Mouse (Mus musculus) intestine, embryonic 14.5 days (tissue): ENCODE data around the gene Sdr16c6. TPM values are rescaled to one million over a fixed set of nuclear protein-coding genes. Genes with fewer than 3 reads are reported as not detected.

Source experiments
- ATAC-seq: fragments of 200-750 bp; cut with Nextera tagmentation; replicated peaks from 2 replicates; pipeline ENCODE4 v1.8.0; 2017; ENCODE audit warnings: low read depth, moderate number of reproducible peaks, moderate TSS enrichment, moderate library complexity; ENCODE audit not compliant: low FRiP score, low TSS enrichment
- DNase-seq: peaks from one replicate; pipeline ENCODE4 v3.0.0-alpha.2; 2018; ENCODE audit warnings: low spot score
- H3K27ac ChIP-seq: fragments of 300-500 bp; sonication (generic); 2 replicates; pipeline ENCODE4 v1.5.1; 2014; ENCODE audit warnings: low read depth, mild to moderate bottlenecking, control low read depth
- H3K27me3 ChIP-seq: fragments of 300-500 bp; sonication (generic); replicated peaks from 2 replicates; pipeline ENCODE4 v1.6.1; 2014; ENCODE audit warnings: low read length, control low read depth; ENCODE audit not compliant: control insufficient read depth, insufficient read depth
- H3K36me3 ChIP-seq: fragments of 300-500 bp; sonication (generic); 2 replicates; pipeline ENCODE4 v1.6.1; 2014; ENCODE audit warnings: low read length, control low read depth; ENCODE audit not compliant: control insufficient read depth, insufficient read depth
- H3K4me1 ChIP-seq: fragments of 300-500 bp; sonication (generic); replicated peaks from 2 replicates; pipeline ENCODE4 v1.6.1; 2014; ENCODE audit warnings: low read length, control low read depth, mixed read lengths; ENCODE audit not compliant: control insufficient read depth, insufficient read depth
- H3K4me2 ChIP-seq: fragments of 300-500 bp; sonication (generic); 2 replicates; pipeline ENCODE4 v1.6.1; 2014; ENCODE audit warnings: low read length
- H3K4me3 ChIP-seq: fragments of 300-500 bp; sonication (generic); 2 replicates; pipeline ENCODE4 v1.5.1; 2014; ENCODE audit warnings: low read depth, low read length, control low read depth, mixed read lengths
- H3K9ac ChIP-seq: fragments of 300-500 bp; sonication (generic); 2 replicates; pipeline ENCODE4 v1.6.1; 2014; ENCODE audit warnings: mild to moderate bottlenecking, low read length
- H3K9me3 ChIP-seq: fragments of 300-500 bp; sonication (generic); 2 replicates; pipeline ENCODE4 v1.6.1; 2016; ENCODE audit warnings: low read length, control low read depth; ENCODE audit not compliant: control insufficient read depth
- WGBS: fragments of 180-500 bp; shearing (Covaris S2); extraction: QIAGEN DNeasy Blood & Tissue Kit; methylation state at CpG from one replicate; pipeline ENCODE4 v1.1.7; 2014; 5-methylcytosine and 5-hydroxymethylcytosine counted together
- polyA plus RNA-seq: library from polyadenylated mRNA; unstranded; fragments of >200 nt; fragmentation: Nextera tagmentation; extraction: Ambion mirVana; gene quantifications from 2 replicates; pipeline ENCODE4 v1.2.1, GENCODE M21; 2014

The Sdr16c6 gene
- 0.09 and 0.12 TPM in 2 replicates for polyA plus RNA-seq

- Histone ChIP-seq H3K9ac (no peak within 1 kb of the TSS), H3K27ac (no peak within 1 kb of the TSS), H3K4me1 (no peaks in the 10 kb centered on the region), H3K9me3 (no peaks in the 10 kb centered on the region), H3K4me3 (no peak within 1 kb of the TSS), H3K36me3 (no peaks in the 10 kb centered on the region), H3K27me3 (no peaks in the 10 kb centered on the region), H3K4me2 (no peak within 1 kb of the TSS)
- 74% methylated on average over 3 of the region's 3 CpGs for WGBS
- DNase-seq (no peak), ATAC-seq (no peak)
Measured at GRCm38 (mm10) chr4:4077372-4077771, at the start of gene Sdr16c6. Gene Sdr16c6, minus strand, starts transcription at chr4:4077522.

- H3K4me2 ChIP-seq = no peak overlapping the region
- DNase-seq (no peak), ATAC-seq (no peak)
- H3K27ac ChIP-seq = no peak overlapping the region
- no peaks in the 10 kb centered on the region for H3K36me3 ChIP-seq
- no peaks in the 10 kb centered on the region for H3K27me3 ChIP-seq
- H3K4me1 ChIP-seq = no peaks in the 10 kb centered on the region
- H3K9ac ChIP-seq = no peak overlapping the region
- no peak overlapping the region for H3K4me3 ChIP-seq
- no peaks in the 10 kb centered on the region for H3K9me3 ChIP-seq
Measured at GRCm38 (mm10) chr4:4080180-4080579, 2.9 kb upstream of the Sdr16c6 start.

GRCm38 (mm10) chr4:4079132-4079531 is 1.8 kb upstream of the Sdr16c6 start:
- H3K27ac ChIP-seq = no peak overlapping the region
- H3K9ac ChIP-seq = no peak overlapping the region
- WGBS = 85% methylated on average over 3 of the region's 3 CpGs
- H3K36me3 ChIP-seq = no peaks in the 10 kb centered on the region
- no peaks in the 10 kb centered on the region for H3K4me1 ChIP-seq
- H3K4me3 ChIP-seq = no peak overlapping the region
- no peaks in the 10 kb centered on the region for H3K27me3 ChIP-seq
- no peaks in the 10 kb centered on the region for H3K9me3 ChIP-seq
- ATAC-seq (no peak), DNase-seq (no peak)
- no peak overlapping the region for H3K4me2 ChIP-seq

GRCm38 (mm10) chr4:4076001-4076400 is 1.3 kb downstream of the Sdr16c6 start:
- DNase-seq = no peak
- Histone ChIP-seq H3K9ac (no peak overlapping the region), H3K27ac (no peak overlapping the region), H3K36me3 (no peaks in the 10 kb centered on the region), H3K4me2 (no peak overlapping the region), H3K4me3 (no peak overlapping the region), H3K9me3 (no peaks in the 10 kb centered on the region), H3K4me1 (no peaks in the 10 kb centered on the region), H3K27me3 (no peaks in the 10 kb centered on the region)
- 90% methylated on average over 2 of the region's 2 CpGs for WGBS
- ATAC-seq = no peak

Other genes starting within 250 kb of the Sdr16c6 start
- 1,037 and 1,149 TPM in 2 replicates for gene Gm11808, start 103.9 kb downstream of the Sdr16c6 start, polyA plus RNA-seq